Mouse (Mus musculus) E14TG2a.4 (cell line): Measurements from ENCODE around the gene Spo11.

Source experiments
- CTCF ChIP-seq: conservative IDR thresholded peaks from 2 replicates; pipeline ENCODE4 v1.5.1; 2014; ENCODE audit warnings: low read length
- NANOG ChIP-seq: IDR thresholded peaks from 2 replicates; pipeline ENCODE4 v1.6.1; 2014; ENCODE audit warnings: borderline replicate concordance, low read length, mixed read lengths

- TF ChIP-seq CTCF (no peak), NANOG (no peak)
Measured at GRCm38 (mm10) chr2:172974701-172975100, 2.8 kb upstream of the Spo11 start.
